Mouse (Mus musculus): ENCODE results near the gene Snca.

Gene Snca

GRCm38 (mm10) chr6:60829282-60829891 lies at the start of gene Snca:
Snca (minus strand) TSS chr6:60829855.
- peak; percentile 23 for DNase-seq

DNA sequence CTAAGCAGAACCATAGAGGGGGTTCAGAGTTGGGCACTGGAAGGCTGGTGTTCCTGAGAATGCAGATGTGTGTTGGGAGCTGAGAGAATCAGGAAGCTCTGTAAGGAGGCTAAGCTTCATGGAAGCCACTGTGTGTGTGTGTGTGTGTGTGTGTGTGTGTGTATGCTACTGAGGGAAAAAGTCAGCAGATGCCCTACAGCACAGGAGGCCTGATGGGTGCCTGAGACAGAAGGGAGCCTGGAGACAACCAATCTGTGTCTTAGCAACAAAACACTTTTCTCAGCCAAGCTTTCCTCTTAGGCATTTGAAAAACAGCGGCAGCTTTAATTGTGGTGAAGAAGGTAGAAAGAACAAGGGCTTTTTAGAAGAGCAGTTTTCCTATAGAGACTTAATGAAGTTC lies 40.5 kb upstream of the Snca start:
- DNase-seq, result no peak

DNA sequence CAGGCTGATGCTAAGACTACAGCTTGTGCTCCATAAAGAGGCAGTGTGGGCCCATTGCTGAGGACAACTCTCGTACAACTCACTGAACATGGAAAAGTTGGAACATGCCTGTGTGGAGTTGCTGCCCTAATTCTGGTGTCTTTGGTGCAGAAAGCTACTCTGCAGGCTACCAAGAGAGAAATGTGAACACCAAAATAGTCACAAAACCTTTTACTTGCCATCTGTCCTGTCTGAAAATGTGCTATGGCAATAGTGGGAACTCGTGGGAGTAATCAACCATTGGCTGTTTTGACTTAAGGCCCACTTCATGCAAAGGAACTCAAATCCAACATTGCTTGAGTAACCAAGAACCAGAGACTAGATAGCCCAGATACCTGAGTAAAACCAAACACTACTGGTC lies 26.9 kb upstream of the Snca start:
- no peak for DNase-seq

DNA sequence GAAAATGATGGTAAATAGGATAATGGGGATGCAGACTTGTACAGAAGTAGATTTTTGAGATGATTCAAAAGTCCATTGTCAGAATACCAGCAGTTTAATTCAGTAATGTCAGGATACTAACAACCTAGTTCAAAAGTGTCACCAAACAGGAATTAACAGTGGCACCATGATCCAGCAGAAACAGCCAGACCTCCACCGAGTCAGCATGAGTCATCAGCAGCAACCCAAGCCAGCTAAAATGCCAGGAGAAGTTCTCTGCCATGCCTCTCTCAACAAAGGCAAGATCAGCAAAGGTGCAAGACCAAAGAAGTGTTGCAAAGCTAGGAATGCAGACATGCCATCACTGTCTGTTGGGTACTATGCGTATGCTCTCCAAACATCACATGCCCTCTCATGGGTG lies 22.0 kb upstream of the Snca start:
- no peak for DNase-seq

DNA sequence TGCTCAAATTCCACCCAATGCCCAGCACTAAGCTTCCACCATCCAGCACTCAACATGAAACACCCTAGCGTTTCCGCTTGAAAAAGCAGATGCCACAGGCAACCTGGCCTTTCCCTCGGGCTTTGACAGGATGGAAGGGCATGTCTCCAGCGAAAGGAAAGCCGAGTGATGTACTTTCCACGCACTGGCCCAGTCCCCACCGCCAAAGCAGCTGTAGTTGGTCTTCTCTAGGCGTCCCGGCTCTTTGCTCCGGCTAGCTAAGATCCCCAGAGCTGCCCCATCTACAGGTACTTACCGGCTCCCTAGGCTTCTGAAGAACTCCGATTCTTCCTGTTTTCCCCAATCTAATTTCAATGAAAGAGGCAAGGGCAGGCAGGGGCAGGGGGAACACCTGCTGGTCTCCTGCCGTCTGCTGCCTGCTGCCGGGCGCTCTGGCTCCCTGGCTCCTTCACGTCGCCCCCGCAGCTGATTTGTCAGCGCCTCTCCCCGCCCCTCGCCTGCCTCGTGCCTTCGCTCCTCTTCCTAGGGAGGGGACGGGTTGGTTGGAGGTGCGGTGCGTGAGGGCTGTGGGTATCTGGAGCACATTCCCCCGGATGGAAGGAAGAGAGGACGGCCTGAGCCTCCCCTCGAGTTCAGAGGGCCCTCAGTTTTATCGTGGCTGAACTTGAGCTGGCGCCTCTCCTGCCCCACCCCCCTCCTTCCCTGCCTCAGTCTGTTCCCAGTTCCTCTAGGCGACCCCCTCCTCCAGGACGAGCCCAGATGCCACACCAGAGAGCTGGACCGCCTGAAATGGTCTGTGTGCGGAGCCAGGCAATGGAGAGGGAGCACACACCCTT lies 1.0 kb downstream of the Snca start:
- DNase-seq, result peak; percentile 72 to 78

DNA sequence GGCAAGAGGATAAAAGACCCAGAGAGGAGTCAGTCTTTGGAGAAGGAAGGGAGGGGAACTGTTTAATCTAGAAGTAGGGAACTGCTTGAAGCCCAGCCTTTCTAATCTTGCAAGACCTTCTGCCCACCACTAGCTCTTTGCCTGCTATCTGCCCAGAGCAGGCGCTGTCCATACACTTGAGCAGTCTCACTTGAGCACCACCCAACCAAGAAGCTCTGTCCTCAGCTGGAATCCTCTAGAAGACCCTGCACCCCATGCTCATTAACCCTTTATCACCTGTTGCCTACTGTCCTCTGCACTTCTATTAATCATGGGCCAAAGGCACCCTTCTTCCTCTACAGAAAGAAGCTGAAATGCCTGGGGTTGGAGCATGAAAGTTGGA lies 1.6 kb downstream of the Snca start:
- DNase-seq, result no peak

GRCm38 (mm10) chr6:60827290-60827689 lies 2.4 kb downstream of the Snca start:
- no peak for DNase-seq

- DNase-seq, result no peak
Measured at GRCm38 (mm10) chr6:60819272-60819671, 10.4 kb downstream of the Snca start.

- no peak for DNase-seq
Measured at GRCm38 (mm10) chr6:60813516-60813915, 16.1 kb downstream of the Snca start.

- no peak for DNase-seq
Measured at GRCm38 (mm10) chr6:60798266-60798665, 31.4 kb downstream of the Snca start.

DNA sequence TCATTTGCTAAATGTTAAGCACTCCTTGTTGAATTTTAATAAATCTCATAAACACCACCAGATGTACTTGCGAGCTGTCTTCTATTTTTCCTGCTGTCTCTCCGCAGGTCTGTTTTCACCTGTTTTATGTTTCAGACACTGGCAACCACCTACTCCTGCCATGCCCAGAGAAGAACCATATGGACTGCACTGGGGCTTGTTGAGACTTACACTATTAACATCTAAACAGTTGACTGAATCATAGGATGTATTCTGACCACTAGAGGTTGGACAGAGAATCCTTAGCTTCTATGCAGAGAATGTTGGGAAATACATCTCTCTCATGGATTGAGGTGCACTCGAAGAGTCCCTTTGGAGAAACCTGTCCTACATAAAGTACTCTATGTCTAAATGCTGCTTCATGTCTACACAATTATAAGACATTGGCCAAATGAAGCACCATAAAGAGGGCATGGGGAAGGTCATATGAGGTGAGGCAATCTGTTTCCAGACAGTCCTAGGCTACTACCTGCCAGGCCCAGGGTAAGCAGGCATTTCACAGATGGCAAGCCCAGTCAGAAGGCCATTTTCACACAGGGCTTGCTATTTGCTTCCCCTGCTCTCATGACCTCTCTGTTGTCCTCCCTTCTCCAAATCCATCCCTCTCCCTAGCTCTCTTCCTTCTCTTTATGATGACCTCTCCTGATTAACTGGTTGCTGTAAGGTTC lies 35.8 kb downstream of the Snca start:
- DNase-seq, result peak; percentile 16 to 26

GRCm38 (mm10) chr6:60786955-60787354 lies 42.7 kb downstream of the Snca start:
- DNase-seq, result peak; percentile 12 to 16

- peak; percentile 17 to 26 for DNase-seq
Measured at GRCm38 (mm10) chr6:60771899-60772298, 57.8 kb downstream of the Snca start.

DNA sequence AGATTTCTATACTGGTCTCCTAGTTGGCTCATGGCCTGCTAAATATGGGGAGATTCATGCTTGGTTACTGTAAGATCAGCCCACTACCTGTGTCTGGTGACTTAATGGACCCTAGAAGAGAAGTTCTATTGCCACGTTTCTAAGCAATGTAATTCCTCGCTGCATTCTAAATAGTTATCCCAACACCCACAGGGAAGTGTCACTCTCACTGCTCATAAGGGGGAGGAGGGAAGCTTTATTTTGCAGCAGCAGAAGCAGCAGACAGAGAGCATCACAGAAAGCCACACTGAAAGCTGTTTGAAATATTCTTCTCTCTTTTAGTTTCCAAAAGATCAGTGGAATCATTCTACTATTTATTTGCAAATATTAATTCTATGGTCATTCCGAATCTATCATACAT lies 64.0 kb downstream of the Snca start:
- no peak for DNase-seq

DNA sequence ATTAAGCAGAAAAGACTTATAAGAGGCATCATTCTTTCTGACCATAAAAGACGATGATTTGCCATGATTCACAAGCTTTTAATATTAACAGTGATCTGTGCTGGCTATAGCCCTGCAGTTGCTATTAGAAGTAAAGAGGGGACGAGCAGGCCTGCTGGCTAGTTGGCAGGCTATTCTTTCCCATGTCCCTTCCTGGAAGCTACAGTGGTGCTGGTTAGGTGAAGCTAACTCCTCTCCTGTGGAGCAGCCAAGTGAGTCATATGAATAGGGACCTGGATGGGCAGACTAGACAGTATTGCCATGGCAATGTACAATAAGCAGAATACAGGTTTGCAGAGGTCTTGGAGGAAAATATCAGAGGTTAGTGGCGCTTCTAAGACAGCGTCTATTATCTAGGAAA lies 66.8 kb downstream of the Snca start:
- DNase-seq, result peak in 1 of 2 experiments; percentile 5

DNA sequence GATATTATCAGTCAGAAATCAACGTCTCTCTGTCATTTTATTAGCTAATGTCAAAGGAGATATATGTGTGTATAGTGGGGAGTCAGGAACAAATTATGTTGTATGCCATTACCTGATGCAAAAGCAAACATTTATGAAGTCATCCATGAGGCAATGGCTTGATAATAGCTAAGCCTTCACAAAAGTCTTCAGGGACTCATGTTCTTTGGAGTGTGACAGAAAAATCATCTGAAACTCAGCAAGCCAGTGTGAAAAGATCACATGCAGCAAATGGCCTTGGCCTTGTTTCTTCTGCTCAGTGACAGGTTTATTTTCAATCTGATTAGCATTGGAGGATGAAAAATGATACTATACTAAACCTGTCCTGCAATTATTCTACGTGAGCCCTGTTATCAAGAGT lies 67.9 kb downstream of the Snca start:
- DNase-seq, result no peak

- no peak for DNase-seq
Measured at GRCm38 (mm10) chr6:60754975-60755374, 74.7 kb downstream of the Snca start.

- DNase-seq, result no peak
Measured at GRCm38 (mm10) chr6:60745965-60746364, 83.7 kb downstream of the Snca start.

DNA sequence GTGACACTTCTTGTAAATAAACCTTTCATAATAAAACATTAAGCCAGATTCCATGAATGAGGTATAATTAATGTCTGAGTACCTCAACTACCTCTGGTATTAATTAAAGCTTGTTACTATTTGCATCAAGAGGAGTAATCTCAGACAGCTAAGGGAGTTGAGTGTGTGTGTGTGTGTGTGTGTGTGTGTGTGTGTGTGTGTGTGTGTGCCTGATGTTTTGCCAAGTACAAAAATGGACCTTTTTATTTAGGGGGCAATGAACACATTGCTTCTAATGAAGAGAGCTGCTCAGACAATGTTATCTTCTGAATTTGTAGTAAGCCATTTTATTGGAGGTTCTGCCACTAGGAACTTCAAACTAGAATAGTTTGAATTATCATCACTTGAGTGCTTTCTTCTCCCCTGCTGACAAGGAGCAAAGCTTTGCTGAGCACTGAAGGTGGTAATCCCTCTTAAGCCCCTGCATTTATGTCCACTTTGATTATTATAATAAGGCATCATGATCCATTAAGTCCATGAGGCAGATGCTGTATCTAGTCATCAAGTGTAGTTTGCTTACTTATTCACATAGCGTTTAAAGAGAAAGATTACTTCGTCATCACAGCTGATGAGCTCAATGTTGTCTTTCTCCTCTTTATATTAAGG lies 88.1 kb downstream of the Snca start:
- DNase-seq, result no peak

DNA sequence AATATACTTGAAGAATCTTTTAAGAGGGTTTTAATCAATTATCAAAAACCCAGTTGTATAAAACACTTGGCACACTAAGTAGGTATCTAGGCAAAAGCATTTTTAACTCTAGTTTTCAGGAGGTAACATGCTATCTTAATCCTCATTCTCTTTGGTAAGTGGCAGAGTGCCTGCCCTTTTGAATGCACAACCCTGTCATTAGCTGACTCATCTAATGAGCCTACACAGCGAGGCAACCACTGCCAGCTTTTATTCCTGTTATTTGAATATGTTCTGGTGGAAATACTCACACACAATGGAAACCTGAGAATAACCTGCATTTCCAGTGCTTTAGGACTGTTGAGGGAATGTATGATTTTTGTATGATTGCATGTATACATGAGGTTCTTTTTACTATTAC lies 89.9 kb downstream of the Snca start:
- no peak for DNase-seq

- no peak for DNase-seq
Measured at GRCm38 (mm10) chr6:60731164-60731563, 98.5 kb downstream of the Snca start.

- no peak for DNase-seq
Measured at GRCm38 (mm10) chr6:60724110-60724829, 105.4 kb downstream of the Snca start.

DNA sequence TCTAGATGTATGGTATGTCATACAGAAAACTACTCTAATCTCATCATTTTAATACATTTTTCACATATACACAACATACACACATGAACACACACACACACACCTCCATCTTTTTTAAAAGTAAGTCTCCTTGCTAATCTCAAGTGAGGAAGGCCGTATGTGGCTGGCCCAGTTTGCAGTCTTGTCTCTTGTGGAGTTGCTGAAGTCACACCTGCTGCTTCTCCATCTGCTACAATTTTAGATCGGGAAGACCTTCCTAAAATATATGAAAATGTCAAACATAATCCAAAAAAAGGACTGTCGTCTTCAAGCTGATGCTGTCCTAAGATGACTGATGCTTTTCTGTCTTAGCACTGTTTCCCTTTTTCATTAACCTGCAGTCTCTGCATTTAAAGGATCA lies 112.1 kb downstream of the Snca start:
- peak; percentile 38 to 44 for DNase-seq
